In genomic region chr9:122294242-122294881, GRCm38 (mm10) we compare ENCODE assay signal across 8 mouse cellular contexts. TPM values are rescaled to one million over a fixed set of nuclear protein-coding genes. Genes with fewer than 3 reads are reported as not detected.
DNase-seq lines count a peak whose midpoint lies in the region; ATAC-seq lines count a peak whose summit lies in the region.

Gene Ano10, minus strand, starts transcription at chr9:122294423.

- peak; percentile 93 for ATAC-seq in heart, embryonic 13.5 days (ENCODE audit: extremely low read depth, insufficient number of reproducible peaks, low FRiP score, low TSS enrichment)
- peak; percentile 95 for ATAC-seq in liver, embryonic 12.5 days
- peak; percentile 93 for ATAC-seq in stomach, embryonic 15.5 days (ENCODE audit: insufficient read depth, low FRiP score, low read depth)

- peak within 1 kb of the TSS; percentile 92 for H3K9ac ChIP-seq in heart, embryonic 13.5 days
- H3K9ac ChIP-seq in liver, embryonic 12.5 days = peak within 1 kb of the TSS; percentile 72
- peak within 1 kb of the TSS; percentile 77 for H3K9ac ChIP-seq in stomach, embryonic 15.5 days

- H3K4me3 ChIP-seq in brown adipose tissue, adult 24 weeks (ENCODE audit: insufficient read depth, low read depth, low read length) = peak within 1 kb of the TSS; percentile 79
- peak within 1 kb of the TSS; percentile 85 for H3K4me3 ChIP-seq in heart, embryonic 13.5 days
- peak within 1 kb of the TSS; percentile 67 for H3K4me3 ChIP-seq in liver, embryonic 12.5 days
- H3K4me3 ChIP-seq in stomach, embryonic 15.5 days (replicated peaks) = peak within 1 kb of the TSS; percentile 84

- peaks cover 15% of the 10 kb centered on the region for H3K4me1 ChIP-seq in brown adipose tissue, adult 24 weeks (ENCODE audit: control insufficient read depth, insufficient read depth, insufficient read length, low read length)
- peaks cover 10% of the 10 kb centered on the region for H3K4me1 ChIP-seq in heart, embryonic 13.5 days
- peaks cover 26% of the 10 kb centered on the region for H3K4me1 ChIP-seq in liver, embryonic 12.5 days
- peaks cover 7% of the 10 kb centered on the region for H3K4me1 ChIP-seq in stomach, embryonic 15.5 days

- H3K27ac ChIP-seq in brown adipose tissue, adult 24 weeks (replicated peaks; ENCODE audit: low read depth, low read length) = peak within 1 kb of the TSS; percentile 47
- H3K27ac ChIP-seq in heart, embryonic 13.5 days (replicated peaks) = peak within 1 kb of the TSS; percentile 77
- peak within 1 kb of the TSS; percentile 36; the same call in 1 of the 2 replicates for H3K27ac ChIP-seq in liver, embryonic 12.5 days
- H3K27ac ChIP-seq in stomach, embryonic 15.5 days = peak within 1 kb of the TSS; percentile 77

- H3K27me3 ChIP-seq in heart, embryonic 13.5 days (replicated peaks) = no peaks in the 10 kb centered on the region
- H3K27me3 ChIP-seq in liver, embryonic 12.5 days (replicated peaks) = peaks cover 15% of the 10 kb centered on the region
- no peaks in the 10 kb centered on the region for H3K27me3 ChIP-seq in stomach, embryonic 15.5 days (replicated peaks)

- no peaks in the 10 kb centered on the region for H3K36me3 ChIP-seq in heart, embryonic 13.5 days
- H3K36me3 ChIP-seq in liver, embryonic 12.5 days = no peaks in the 10 kb centered on the region
- no peaks in the 10 kb centered on the region for H3K36me3 ChIP-seq in stomach, embryonic 15.5 days

- peak; percentile 100 for DNase-seq in CD4-positive, CD25-positive, alpha-beta regulatory T cell, adult 2 months (ENCODE audit: low read depth, low spot score)
- peak; percentile 63 for DNase-seq in fat pad, adult 2 months (ENCODE audit: extremely low read depth, low read depth, low spot score)
- DNase-seq in kidney, postnatal 10 days = peak; percentile 99
- DNase-seq in natural killer cell, adult 2 months (ENCODE audit: low spot score in 2 of 2) = peak; percentile 98 to 99

- peak within 1 kb of the TSS; percentile 79 for H3K4me2 ChIP-seq in heart, embryonic 13.5 days
- H3K4me2 ChIP-seq in liver, embryonic 12.5 days = peak within 1 kb of the TSS; percentile 91
- H3K4me2 ChIP-seq in stomach, embryonic 15.5 days = peak within 1 kb of the TSS; percentile 79

- WGBS in heart, embryonic 13.5 days = under 1% methylated on average over 51 of the region's 51 CpGs
- WGBS in liver, embryonic 12.5 days (ENCODE audit: insufficient replicate concordance) = under 1% methylated on average over 51 of the region's 51 CpGs
- under 1% methylated on average over 49 of the region's 51 CpGs for WGBS in stomach, embryonic 15.5 days

- no peaks in the 10 kb centered on the region for H3K9me3 ChIP-seq in heart, embryonic 13.5 days
- no peaks in the 10 kb centered on the region for H3K9me3 ChIP-seq in liver, embryonic 12.5 days (replicated peaks)
- no peaks in the 10 kb centered on the region for H3K9me3 ChIP-seq in stomach, embryonic 15.5 days

RNA-seq across cellular contexts. Expression of gene Ano10, which starts in this region (rescaled TPM):
- polyA plus RNA-seq in brown adipose tissue, adult 24 weeks (2012; ENCODE audit: insufficient read depth, insufficient read length, missing spikeins) = 42.2 and 44.0 TPM in 2 replicates
- polyA plus RNA-seq in heart, embryonic 13.5 days (2015; fragmentation: Nextera tagmentation; extraction: Ambion mirVana) = 29.2 and 30.8 TPM in 2 replicates
- 10.9 and 11.2 TPM in 2 replicates for polyA plus RNA-seq in liver, embryonic 12.5 days (2016; fragmentation: Nextera tagmentation; extraction: Ambion mirVana)
- 33.4 and 36.1 TPM in 2 replicates for polyA plus RNA-seq in stomach, embryonic 15.5 days (2015; fragmentation: Nextera tagmentation; extraction: Ambion mirVana)

Comparison
In these comparisons a context has a peak if more than half of its experiments do, and no peak if none do; other contexts are left out.
1. Peak in every context shown above with its lines: DNase-seq, ATAC-seq, H3K4me3 ChIP-seq and H3K27ac ChIP-seq.